Mouse (Mus musculus): ENCODE data around the gene Insig1.

Insig1 gene

GRCm38 (mm10) chr5:28118531-28118925, 47.4 kb downstream of the Insig1 start:
- DNase-seq (ENCODE audit: low spot score): no peak

DNA sequence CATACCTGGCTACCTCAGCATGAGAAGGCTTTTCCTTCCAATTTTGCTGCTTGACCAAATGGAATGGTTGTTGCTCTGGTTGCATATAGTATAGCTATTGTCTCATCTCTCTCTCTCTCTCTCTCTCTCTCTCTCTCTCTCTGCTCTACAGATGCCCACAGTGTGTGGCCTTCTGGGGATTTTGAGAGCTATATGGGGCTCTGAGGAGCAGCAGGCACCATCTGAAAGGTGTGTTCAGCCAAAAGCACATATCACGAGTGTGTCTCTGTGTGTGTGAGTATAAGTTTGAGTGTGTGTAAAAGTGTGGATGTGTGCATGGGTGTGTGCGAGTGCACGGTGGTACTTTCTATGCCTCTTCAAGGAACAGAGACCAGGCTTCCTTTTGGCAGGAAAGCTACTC, 48.4 kb downstream of the Insig1 start:
- DNase-seq (ENCODE audit: low spot score): no peak

DNA sequence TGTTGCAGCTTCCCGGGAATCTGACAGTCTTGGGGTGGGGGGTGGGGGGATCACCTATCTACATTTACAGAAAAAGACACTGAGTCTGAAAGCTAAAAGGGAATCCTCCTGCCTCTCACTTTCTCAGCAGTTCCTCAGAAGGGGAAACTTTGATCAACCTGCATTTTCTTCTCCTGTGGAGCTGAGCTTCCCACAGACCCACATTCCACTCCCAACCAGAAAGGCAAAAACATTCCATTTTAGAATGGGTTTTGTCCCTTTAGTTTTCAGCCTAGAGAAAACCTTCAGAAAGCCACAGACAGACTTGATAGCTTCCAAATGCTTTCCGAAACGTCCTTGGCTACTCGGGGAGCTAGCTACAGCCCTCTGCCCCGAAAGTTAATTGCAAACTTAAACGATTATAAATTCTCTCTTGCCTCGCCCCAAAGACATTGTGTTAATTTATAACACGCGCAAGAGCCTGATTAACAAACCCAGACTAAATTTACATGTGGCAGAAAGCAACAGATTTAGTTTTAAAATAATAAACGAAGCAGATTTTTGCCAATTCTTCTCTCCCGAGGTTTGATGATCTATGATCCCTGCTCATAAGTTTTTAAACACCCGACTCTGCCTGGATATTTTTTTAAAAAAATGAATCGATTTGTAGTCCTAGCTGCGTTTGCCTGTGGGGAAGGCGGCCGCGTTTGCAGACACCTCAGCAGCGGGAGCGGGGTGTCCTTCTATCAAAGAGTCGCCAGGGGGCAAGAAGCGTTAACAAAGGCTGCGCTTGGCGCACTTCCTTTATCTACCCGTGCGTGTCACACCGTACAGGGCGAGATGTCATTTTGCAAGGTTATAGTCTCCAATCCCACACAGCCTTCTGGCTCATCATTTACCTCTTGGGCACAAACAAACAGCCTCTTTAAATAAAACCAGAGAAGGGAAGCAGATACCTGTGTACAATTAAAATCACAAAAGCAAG, 51.6 kb downstream of the Insig1 start:
- DNase-seq (ENCODE audit: low spot score): no peak

- no peak for DNase-seq (ENCODE audit: low spot score)
Measured at GRCm38 (mm10) chr5:28123455-28123825, 52.3 kb downstream of the Insig1 start.

GRCm38 (mm10) chr5:28124321-28125230, 53.4 kb downstream of the Insig1 start:
- no peak for DNase-seq (ENCODE audit: low spot score)
